Mouse (Mus musculus): ENCODE results near the gene AU018091.
"Not testable (repeated sequence)": the region's sequence is repeated elsewhere in the genome, so short reads cannot be mapped to it uniquely, and the experiment has no call there.

Gene AU018091

DNA sequence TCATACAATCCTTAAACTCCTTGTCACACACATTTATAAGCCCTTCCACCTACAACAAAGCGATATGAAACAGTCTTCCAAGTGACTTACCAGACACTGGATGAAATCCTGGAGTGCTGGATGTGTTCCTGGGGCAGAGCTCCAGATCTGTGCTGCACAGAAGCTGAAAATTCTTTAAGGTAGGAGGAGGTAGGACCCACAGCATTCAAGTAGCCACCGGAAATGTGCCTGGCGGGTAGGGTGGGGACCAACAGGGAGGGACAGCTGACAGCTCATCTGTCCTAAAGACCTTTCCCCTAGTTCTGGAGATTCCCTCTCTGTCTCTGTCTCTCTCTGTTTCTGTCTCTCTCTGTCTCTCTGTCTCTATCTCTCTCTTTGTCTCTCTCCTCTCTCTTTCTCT is at the start of gene AU018091:
TSS of gene AU018091 (minus strand) at position 279 of the 400 bp plus-strand sequence.
- no peak for DNase-seq (ENCODE audit: low spot score)

DNA sequence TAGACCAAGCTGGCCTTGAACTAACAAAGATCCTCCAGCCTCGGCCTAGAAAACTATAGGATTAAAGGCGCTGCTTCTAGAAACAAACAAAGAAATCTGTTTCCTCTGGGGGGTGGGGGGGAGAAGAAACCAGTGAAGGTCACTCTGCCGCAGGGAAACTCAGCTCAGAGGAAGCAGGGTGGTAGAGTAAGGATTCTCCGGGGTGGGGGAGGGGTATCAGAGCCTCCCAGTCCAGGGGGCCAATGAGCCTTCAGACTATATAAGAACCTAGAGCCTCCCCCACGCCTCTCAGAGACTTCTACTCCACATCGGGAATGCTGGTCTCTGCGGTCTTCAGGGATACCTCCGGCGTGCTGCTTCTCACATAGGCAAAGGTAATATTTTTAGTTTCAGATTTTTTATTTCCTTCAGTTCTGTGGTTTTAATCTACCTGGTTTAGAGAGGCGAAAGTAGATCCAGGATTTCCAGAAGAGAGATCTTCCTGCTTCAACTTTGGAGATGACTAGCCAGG is 48.6 kb upstream of the AU018091 start:
- no peak for DNase-seq (ENCODE audit: low spot score)

DNA sequence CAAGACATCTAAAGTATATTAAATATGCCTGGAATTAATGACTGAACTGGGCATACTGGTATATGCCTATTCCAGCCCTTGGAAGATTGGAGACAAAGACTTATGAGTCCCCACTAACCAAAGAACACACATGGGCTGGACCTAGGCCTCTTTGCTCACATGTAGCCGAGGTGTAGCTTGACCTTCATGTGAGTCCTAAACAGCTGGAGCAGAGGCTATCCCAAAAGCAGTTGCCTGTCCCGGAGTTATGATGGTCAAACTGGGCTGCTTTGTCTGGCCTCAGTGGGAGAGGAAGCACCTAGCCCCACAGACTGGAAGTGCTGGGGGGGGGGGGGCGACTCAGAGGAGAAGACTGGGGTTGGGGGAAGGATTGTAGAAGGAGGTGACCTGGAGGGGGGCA is 47.3 kb upstream of the AU018091 start:
- DNase-seq (ENCODE audit: low spot score) = no peak

GRCm38 (mm10) chr7:3213557-3213956 is 44.6 kb upstream of the AU018091 start:
- DNase-seq (ENCODE audit: low spot score) = no peak

- no peak for DNase-seq (ENCODE audit: low spot score)
These were observed 44.2 kb upstream of the AU018091 start for GRCm38 (mm10) chr7:3213156-3213555.

DNA sequence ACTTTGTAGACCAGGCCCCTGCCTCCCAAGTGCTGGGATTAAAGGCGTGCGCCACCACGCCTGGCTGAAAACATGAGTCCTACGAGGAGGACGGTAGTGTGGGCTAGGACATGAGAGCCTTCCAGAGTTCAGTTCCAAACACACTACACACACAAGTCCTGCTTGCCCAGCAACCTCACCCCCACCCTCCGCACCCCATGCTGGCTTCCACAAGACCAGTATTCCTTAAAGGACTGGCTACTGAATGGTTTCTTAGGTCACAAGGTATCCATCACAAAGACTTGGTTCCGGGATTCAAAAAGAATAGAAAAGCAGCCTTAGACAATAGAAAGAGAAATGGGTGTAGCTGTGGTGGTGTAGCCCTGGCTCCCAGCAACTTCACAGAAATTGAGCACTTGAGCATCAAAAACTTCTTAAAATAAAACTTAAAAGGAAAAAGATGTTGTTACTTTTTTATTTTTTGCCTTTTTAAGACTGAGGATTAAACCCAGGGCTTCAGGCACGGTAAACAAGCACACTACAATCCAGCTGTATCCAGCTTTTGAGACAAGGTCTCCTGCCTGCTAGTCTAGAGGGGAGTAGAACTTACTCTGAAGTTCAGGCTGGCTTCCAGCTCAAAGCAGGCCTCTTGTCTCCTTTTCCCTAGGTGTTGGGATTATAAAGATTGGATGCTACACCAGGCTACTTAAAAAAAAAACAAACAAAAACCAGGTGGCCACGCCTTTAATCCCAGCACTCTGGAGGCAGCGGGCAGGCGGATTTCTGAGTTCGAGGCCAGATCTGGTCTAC is 43.2 kb upstream of the AU018091 start:
- DNase-seq (ENCODE audit: low spot score) = no peak

- no peak for DNase-seq (ENCODE audit: low spot score)
These were observed 42.5 kb upstream of the AU018091 start for GRCm38 (mm10) chr7:3211518-3211917.

- no peak for DNase-seq (ENCODE audit: low spot score)
These were observed 41.6 kb upstream of the AU018091 start for GRCm38 (mm10) chr7:3210605-3211004.

DNA sequence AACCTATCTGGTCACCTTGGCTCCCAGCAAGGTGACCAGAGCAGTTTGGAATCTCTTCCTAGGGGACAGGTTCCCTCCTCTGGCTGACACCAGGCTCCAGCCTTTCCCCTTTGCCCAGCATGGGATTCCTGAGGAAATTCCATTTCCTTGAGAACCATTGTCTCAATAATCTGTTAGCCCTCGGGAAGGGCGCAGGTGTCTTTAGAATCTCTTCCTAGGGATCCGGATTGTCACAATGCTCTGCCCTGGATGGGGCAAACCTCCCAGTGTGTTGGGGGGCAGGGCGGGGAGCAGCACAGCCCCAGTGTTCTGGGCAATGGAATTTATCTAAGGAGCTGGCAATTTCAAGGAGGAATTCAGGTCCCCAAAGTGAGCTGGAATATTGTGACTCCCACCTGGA is 37.5 kb upstream of the AU018091 start:
- DNase-seq (ENCODE audit: low spot score) = no peak

- no peak for DNase-seq (ENCODE audit: low spot score)
These were observed 35.6 kb upstream of the AU018091 start for GRCm38 (mm10) chr7:3204628-3205027.

GRCm38 (mm10) chr7:3203890-3204289 is 34.9 kb upstream of the AU018091 start:
- DNase-seq (ENCODE audit: low spot score) = no peak

DNA sequence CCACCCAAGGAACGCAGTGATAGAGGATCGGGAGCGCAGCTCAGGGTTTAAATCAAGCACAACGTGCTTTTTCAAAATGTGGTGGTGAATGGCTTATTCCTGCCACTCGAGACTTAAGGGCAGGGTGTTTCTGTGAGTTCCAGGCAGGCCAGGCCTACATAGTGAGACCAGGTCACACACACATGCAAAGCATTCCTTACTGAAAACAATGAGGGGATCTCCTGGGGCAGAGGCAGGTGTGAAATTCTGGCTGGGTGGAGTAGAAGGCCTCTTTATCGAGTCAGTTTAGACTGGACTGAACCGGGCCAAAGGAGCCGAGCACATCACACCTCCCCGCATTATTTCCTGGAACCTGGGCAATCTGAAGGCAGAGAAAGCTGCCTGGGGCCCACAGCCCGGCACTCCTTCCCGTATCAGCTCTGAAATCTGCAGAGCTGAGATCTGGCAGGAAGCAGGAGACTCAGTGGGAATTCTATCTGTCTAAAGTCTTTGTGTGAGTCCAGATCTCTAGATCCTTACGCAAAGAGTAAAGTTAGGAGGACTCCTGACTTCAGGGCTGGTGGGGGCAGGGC is 32.2 kb upstream of the AU018091 start:
- DNase-seq (ENCODE audit: low spot score) = no peak

DNA sequence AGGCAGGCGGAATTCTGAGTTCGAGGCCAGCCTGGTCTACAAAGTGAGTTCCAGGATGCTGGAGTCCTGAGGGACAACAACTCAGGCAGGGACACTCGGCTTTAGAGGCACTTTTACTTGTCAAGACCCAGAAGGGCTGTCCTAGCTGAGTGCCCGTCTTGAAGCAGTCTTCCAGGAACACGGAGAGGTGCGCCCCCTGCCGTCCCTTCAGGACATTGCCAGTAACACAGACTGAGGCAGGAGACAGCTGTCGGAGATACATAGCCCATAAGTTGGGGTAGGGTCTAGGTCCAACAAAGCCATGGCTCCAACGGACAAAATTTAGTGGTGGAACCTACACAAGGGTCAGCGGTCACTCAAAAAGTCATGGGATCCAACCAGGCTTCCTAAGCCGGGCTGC is 29.9 kb upstream of the AU018091 start:
- peak; percentile 46 for DNase-seq (ENCODE audit: low spot score)

DNA sequence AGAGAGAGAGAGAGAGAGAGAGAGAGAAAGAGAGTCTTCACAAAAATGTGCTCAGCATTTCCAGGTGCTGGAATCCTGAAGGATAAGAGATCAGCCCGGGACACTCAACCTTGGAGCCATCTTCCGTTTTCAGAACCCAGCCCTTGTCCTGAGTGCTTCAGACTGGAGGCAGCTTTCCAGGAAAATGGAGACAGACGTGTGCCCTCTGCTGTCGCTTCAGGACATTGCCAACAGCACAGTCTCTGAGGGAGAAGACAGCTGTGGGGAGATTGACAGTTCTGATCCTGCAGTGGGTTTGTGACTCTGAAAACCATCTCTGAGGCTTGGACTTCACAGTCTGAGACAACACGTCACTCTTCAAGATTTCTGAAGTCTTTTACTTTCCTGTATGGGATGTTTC is 26.8 kb upstream of the AU018091 start:
- DNase-seq (ENCODE audit: low spot score) = no peak

DNA sequence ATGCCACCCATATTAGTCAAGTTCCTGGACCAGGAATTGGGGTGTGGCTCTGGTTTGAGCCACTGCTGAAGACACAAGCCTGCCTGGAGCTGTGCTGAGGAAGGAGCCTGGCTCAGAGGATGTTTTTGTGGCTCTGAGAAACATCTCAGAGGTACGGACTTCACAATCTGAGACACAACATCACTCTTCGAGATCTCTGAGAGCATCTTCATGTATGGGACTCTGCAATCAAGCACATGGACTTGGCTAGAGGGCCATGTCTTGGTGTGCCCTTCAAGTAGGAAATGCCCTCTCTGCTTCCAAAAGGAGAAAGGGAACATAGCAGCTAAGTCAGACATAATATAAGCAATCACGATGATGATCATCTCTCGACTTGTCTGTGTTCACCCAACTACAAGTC is 25.5 kb upstream of the AU018091 start:
- DNase-seq (ENCODE audit: low spot score) = no peak

DNA sequence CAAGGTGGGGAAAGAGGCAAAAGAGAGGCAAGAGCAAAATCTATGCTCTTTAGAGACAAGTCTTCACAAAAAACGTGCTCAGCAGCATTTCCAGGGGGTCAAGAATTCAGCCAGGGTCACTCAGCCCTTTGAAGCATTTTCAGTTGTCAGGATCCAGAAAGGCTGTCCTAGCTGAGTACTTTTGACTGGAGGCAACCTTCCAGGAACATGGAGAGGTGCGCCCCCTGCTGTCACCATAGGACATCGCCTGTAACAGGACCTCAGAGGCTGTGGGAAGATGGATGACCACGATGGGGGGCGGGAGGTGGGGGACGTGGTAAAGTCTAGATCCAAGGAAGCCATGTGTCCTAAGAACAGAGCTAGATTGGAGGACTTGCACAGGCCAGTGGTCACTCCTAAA is 24.9 kb upstream of the AU018091 start:
- peak; percentile 38 for DNase-seq (ENCODE audit: low spot score)

- no peak for DNase-seq (ENCODE audit: low spot score)
These were observed 24.1 kb upstream of the AU018091 start for GRCm38 (mm10) chr7:3193049-3193632.

GRCm38 (mm10) chr7:3191971-3192498 is 23.0 kb upstream of the AU018091 start:
- no peak for DNase-seq (ENCODE audit: low spot score)

GRCm38 (mm10) chr7:3186726-3187125 is 17.7 kb upstream of the AU018091 start:
- DNase-seq (ENCODE audit: low spot score) = not testable (repeated sequence)

GRCm38 (mm10) chr7:3186136-3186535 is 17.1 kb upstream of the AU018091 start:
- DNase-seq (ENCODE audit: low spot score) = no peak

DNA sequence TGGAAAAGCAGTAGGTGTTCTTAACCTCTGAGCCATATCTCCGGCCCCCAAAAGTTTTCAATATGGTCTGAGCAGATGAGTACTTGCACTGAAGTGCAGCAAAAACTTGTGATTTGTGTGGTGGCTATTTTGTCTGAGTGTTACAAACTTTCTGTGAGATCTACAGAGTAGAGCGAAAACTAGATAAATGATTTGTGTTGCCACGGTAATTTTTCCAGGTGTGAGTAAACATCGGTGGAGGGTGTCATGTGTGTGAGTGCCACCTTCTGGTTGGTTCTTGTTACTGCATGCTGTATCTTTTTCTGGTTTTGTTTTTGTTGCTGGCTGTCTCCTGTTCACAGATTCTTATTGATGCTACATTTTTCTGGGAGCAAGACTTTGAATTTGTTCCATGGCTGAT is 15.4 kb upstream of the AU018091 start:
- no peak for DNase-seq (ENCODE audit: low spot score)

- DNase-seq (ENCODE audit: low spot score) = not testable (repeated sequence)
These were observed 12.0 kb upstream of the AU018091 start for GRCm38 (mm10) chr7:3180958-3181357.

GRCm38 (mm10) chr7:3168296-3168695 is 707 bp downstream of the AU018091 start:
- DNase-seq (ENCODE audit: low spot score) = no peak

Measured in testis, postnatal 14 days (tissue).